Mouse (Mus musculus) forebrain, embryonic 14.5 days (tissue): Measurements from ENCODE around the gene Prokr2. TPM values are rescaled to one million over a fixed set of nuclear protein-coding genes. Genes with fewer than 3 reads are reported as not detected.

Experiments
- ATAC-seq: fragments of 200-750 bp; cut with Nextera tagmentation; 2 replicates; pipeline ENCODE4 v1.8.0; 2017; ENCODE audit warnings: mild to moderate bottlenecking, moderate library complexity
- DNase-seq: peaks from one replicate; pipeline ENCODE4 v3.0.0-alpha.2; 2015; ENCODE audit warnings: low spot score
- H3K27ac ChIP-seq: fragments of 300-500 bp; sonication (generic); 2 replicates; pipeline ENCODE4 v1.5.1; 2014; ENCODE audit warnings: low read depth, mild to moderate bottlenecking, control low read depth, low read length, moderate library complexity
- H3K27me3 ChIP-seq: fragments of 300-500 bp; sonication (generic); replicated peaks from 2 replicates; pipeline ENCODE4 v1.6.1; 2014; ENCODE audit warnings: low read length, control low read depth, mixed read lengths; ENCODE audit not compliant: control insufficient read depth, insufficient read depth
- H3K36me3 ChIP-seq: fragments of 300-500 bp; sonication (generic); 2 replicates; pipeline ENCODE4 v1.6.1; 2014; ENCODE audit warnings: low read length, control low read depth; ENCODE audit not compliant: control insufficient read depth, insufficient read depth
- H3K4me1 ChIP-seq: fragments of 300-500 bp; sonication (generic); 2 replicates; pipeline ENCODE4 v1.6.1; 2014; ENCODE audit warnings: antibody characterized with exemption, low read length, control low read depth; ENCODE audit not compliant: control insufficient read depth, insufficient read depth
- H3K4me2 ChIP-seq: fragments of 300-500 bp; sonication (generic); 2 replicates; pipeline ENCODE4 v1.6.1; 2014; ENCODE audit warnings: mild to moderate bottlenecking, control low read depth, low read length
- H3K4me3 ChIP-seq: fragments of 300-500 bp; sonication (generic); 2 replicates; pipeline ENCODE4 v1.5.1; 2014; ENCODE audit warnings: low read depth, low read length, control low read depth
- H3K9ac ChIP-seq: fragments of 300-500 bp; sonication (generic); 2 replicates; pipeline ENCODE4 v1.6.1; 2014; ENCODE audit warnings: mild to moderate bottlenecking, low read length, control low read depth, moderate library complexity
- H3K9me3 ChIP-seq: fragments of 300-500 bp; sonication (generic); replicated peaks from 2 replicates; pipeline ENCODE4 v1.6.1; 2016; ENCODE audit warnings: low read length, control low read depth, mixed read lengths; ENCODE audit not compliant: control insufficient read depth
- WGBS: fragments of 180-500 bp; shearing (Covaris S2); extraction: QIAGEN DNeasy Blood & Tissue Kit; methylation state at CpG from one replicate; pipeline ENCODE4 v1.1.7; 2014; 5-methylcytosine and 5-hydroxymethylcytosine counted together
- polyA plus RNA-seq: library from polyadenylated mRNA; unstranded; fragments of >200 nt; fragmentation: Nextera tagmentation; extraction: Ambion mirVana; gene quantifications from 2 replicates; pipeline ENCODE4 v1.2.1, GENCODE M21; 2014

Prokr2 gene
- polyA plus RNA-seq, result 6.5 and 8.6 TPM in 2 replicates

DNA sequence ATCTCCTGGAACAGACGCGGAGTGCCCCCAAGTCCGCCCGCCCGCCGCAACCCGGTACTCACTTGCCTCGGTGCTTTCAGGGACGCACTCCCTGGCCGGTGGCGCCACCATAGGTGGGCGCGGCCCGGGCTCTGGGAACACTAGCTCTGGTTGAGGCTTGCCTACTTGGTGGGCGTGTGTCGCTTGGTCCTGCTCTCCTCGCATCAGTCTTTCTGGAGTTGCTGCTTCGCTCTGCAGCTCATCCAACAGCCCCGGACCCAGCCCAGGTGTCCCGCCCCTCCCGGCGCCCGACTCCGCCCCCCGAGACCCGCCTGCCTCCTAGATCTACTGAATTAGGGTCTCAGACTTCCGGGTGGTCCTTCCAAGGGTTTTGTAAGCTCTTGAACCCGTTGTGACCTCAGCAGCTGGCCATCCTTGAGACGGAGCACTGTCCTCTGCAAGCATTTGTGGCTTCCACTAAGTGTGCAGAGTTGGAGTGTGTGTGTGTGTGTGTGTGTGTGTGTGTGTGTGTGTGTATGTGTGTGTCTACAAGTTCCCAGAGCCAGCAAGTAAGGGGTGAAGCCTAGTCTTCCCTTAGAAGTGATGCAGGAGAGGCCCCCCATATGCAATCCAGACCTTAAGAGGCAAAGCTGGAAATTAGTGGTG, at the start of gene Prokr2:
TSS of gene Prokr2 (minus strand) at position 254 of the 645 bp plus-strand sequence.
- H3K4me3 ChIP-seq, result peak within 1 kb of the TSS; percentile 55
- H3K4me1 ChIP-seq, result peaks cover 3% of the 10 kb centered on the region; the same call in 1 of the 2 replicates
- no peaks in the 10 kb centered on the region for H3K36me3 ChIP-seq
- H3K9ac ChIP-seq, result peak within 1 kb of the TSS; percentile 64
- H3K9me3 ChIP-seq, result no peaks in the 10 kb centered on the region
- no peak within 1 kb of the TSS for H3K27ac ChIP-seq
- WGBS, result under 1% methylated on average over 29 of the region's 29 CpGs
- DNase-seq (peak; percentile 44), ATAC-seq (peak; percentile 72)
- H3K27me3 ChIP-seq, result 0 out of 2 replicates have a peak, but pooled peaks cover 6% of the 10 kb centered on the region
- peak within 1 kb of the TSS; percentile 97 for H3K4me2 ChIP-seq

DNA sequence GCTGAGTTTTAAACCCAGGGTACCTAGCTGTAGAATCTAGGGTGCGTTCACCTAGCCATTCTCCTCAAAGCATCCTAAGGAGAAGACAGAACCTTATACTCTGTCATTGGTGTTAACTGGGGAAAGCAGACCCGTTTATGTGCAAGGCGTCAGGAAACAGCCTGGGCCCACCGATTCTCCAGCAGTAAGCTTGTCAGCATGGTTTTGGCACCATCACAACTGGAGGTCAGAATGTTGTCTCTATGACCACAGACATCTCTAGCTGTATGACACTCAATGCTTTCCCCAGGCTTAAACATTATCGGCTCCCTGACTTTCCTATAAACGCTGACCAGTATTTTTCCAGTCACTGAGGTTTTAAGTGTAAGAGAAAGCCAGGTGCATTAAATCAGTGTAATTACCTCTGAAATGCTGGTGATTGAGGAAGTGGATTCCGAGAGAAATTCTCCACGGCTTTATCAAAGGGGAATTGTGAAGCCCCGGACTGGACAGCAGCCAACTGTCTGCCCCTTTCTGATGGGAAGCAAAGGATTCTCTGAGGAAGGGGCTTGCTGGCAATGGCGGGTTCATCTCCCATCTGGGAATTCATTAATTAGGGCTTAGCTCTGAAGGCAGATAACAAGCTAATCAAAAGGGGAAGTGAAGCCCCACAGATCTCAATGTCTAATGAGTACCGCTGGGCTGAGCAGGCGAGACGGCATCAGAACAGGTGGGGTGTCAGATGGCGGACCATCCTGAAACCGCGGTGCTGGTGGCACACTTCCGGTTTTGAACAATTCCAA, 42.1 kb upstream of the Prokr2 start:
- 29% methylated on average over 17 of the region's 17 CpGs for WGBS

DNA sequence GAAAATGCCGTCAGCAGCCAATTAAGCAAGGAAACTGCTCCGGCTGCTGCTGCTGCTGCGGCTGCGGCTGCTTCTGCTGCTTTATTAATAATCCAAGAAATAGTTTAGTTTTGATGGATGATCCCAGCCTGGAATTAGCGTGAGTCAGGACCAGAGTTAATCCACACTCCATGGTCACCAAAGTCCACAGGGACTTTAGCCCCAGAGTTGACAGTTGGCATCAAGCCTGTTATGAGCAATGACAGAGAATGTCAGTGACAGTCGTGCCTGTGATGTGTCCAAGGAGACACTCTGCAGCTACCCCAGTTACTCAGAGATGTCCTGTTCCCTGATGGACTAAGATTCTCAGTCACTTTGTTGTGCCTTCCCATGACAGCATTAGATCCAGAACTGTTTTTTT, 40.3 kb upstream of the Prokr2 start:
- Histone ChIP-seq H3K36me3 (no peaks in the 10 kb centered on the region), H3K9me3 (no peaks in the 10 kb centered on the region), H3K4me3 (no peak overlapping the region), H3K9ac (no peak overlapping the region), H3K27ac (no peak overlapping the region), H3K4me1 (peaks cover 12% of the 10 kb centered on the region; the same call in 1 of the 2 replicates), H3K4me2 (no peak overlapping the region), H3K27me3 (no peaks in the 10 kb centered on the region)
- ATAC-seq, result no peak
- no peak for DNase-seq
- WGBS, result 72% methylated on average over 6 of the region's 6 CpGs

More for the DNA sequence above, 42.1 kb upstream of the Prokr2 start:
- H3K27ac ChIP-seq, result peak overlapping the region; percentile 78
- H3K36me3 ChIP-seq, result no peaks in the 10 kb centered on the region
- no peaks in the 10 kb centered on the region for H3K27me3 ChIP-seq
- peak overlapping the region; percentile 34 for H3K4me2 ChIP-seq
- H3K4me3 ChIP-seq, result no peak overlapping the region
- H3K9me3 ChIP-seq, result no peaks in the 10 kb centered on the region
- ATAC-seq (peak; percentile 86), DNase-seq (peak; percentile 89)
- H3K9ac ChIP-seq, result peak overlapping the region; percentile 40; the same call in 1 of the 2 replicates
- H3K4me1 ChIP-seq, result peaks cover 12% of the 10 kb centered on the region; the same call in 1 of the 2 replicates

DNA sequence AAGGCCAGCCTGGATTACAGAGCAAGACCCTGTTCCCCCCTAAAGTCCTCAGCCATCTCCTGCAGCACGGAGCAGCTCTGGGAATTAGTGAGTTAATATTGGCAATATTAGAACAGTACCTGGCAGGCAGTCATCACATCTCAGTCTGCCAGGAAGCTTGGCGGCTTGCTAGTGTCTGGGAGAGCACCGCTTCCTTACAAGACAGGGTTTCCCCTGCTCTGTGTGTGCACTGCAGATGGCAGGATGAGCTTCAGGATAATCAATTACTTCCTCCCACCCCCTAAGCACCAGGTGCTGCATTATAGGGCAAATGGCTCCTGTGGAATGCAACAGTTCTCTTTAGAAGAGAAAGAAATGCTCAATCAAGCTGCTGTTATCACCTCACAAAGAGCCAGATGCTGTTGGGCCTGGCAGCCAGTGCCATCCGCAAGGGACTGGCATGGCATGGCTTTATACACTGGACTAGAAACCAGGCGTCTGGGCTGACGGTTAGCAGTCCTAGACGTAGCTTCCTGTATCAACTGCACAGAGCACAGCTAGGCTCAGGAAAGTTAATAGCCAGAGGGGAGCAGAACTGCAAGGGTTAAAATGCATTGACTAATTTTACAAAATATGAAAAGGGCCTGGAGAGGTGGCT, 38.3 kb upstream of the Prokr2 start:
- Histone ChIP-seq H3K4me2 (no peak overlapping the region), H3K4me1 (peaks cover 12% of the 10 kb centered on the region; the same call in 1 of the 2 replicates), H3K9me3 (no peaks in the 10 kb centered on the region), H3K9ac (no peak overlapping the region), H3K36me3 (no peaks in the 10 kb centered on the region), H3K4me3 (no peak overlapping the region), H3K27ac (no peak overlapping the region), H3K27me3 (no peaks in the 10 kb centered on the region)
- 65% methylated on average over 7 of the region's 7 CpGs for WGBS
- ATAC-seq (peak; percentile 59; the same call in 1 of the 2 replicates), DNase-seq (peak; percentile 76)

DNA sequence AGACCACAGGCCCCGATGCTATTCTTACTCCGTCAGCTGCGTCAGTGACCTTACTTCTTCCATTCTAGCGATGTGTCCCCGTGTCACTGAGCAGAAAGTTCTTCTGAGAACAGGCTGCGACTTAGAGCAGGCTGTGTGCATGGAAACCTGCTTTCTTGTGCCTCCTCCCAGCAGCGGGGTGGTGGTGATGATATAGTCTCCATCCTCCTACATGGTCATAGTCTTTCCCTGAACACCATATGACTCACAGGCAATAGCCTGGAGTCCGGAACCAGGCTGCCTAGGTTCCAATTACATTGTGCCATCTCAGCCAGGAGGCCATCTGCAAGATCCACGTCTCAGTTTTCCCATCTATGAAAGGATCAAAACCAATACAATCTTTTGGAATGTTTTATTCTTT, 37.6 kb upstream of the Prokr2 start:
- Histone ChIP-seq H3K4me3 (no peak overlapping the region), H3K4me1 (peaks cover 10% of the 10 kb centered on the region; the same call in 1 of the 2 replicates), H3K4me2 (no peak overlapping the region), H3K9me3 (no peaks in the 10 kb centered on the region), H3K27me3 (no peaks in the 10 kb centered on the region), H3K9ac (no peak overlapping the region), H3K27ac (no peak overlapping the region), H3K36me3 (no peaks in the 10 kb centered on the region)
- ATAC-seq (no peak), DNase-seq (no peak)
- 89% methylated on average over 9 of the region's 9 CpGs for WGBS

DNA sequence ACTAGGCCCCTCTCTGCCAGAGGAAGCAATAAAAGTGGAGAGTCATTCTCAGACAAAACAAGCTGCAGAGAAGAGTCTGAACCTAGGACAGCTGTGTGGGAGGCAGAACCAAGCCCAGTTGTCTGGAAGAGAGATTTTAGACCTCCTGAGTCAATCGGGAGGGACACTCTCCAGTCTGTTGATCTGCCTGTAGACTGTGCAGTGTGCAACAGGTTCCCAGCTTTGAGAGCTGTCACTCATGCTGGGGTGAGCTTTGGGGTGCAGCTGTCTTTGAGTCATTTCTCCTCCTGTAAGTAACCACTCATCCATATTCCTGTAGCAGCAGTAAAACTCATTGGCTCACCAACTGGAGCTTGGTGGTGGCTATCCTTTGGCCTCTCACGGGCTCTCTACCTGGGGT, 33.2 kb upstream of the Prokr2 start:
- H3K27me3 ChIP-seq, result no peaks in the 10 kb centered on the region
- no peaks in the 10 kb centered on the region for H3K36me3 ChIP-seq
- H3K4me1 ChIP-seq, result no peaks in the 10 kb centered on the region
- no peak overlapping the region for H3K4me2 ChIP-seq
- DNase-seq (no peak), ATAC-seq (no peak)
- WGBS, result 82% methylated on average over 2 of the region's 2 CpGs
- no peak overlapping the region for H3K4me3 ChIP-seq
- no peaks in the 10 kb centered on the region for H3K9me3 ChIP-seq
- no peak overlapping the region for H3K9ac ChIP-seq
- H3K27ac ChIP-seq, result no peak overlapping the region

DNA sequence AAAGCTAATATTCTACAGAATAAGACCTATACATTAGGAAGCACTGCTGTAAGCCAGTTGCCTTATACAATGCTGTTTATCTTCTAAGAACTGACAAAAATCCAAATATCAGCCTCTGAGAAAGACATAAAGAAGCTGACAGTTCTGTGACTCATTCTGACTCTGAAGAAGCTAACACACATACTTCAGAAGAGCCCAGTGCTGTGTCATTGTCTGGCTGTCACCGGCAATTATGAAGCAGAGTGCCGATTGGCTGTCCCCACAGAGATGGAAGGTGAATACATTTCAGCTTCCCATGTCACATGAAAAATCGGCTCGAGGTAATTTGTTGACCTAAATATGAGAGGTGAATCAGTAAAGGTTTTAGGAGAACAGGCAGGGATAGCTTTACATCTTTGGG, 24.9 kb upstream of the Prokr2 start:
- Histone ChIP-seq H3K27me3 (no peaks in the 10 kb centered on the region), H3K4me2 (no peak overlapping the region), H3K27ac (no peak overlapping the region), H3K36me3 (no peaks in the 10 kb centered on the region), H3K9ac (no peak overlapping the region), H3K4me3 (no peak overlapping the region), H3K4me1 (no peaks in the 10 kb centered on the region), H3K9me3 (no peaks in the 10 kb centered on the region)
- WGBS, result 94% methylated on average over 4 of the region's 4 CpGs
- no peak for ATAC-seq
- no peak for DNase-seq

DNA sequence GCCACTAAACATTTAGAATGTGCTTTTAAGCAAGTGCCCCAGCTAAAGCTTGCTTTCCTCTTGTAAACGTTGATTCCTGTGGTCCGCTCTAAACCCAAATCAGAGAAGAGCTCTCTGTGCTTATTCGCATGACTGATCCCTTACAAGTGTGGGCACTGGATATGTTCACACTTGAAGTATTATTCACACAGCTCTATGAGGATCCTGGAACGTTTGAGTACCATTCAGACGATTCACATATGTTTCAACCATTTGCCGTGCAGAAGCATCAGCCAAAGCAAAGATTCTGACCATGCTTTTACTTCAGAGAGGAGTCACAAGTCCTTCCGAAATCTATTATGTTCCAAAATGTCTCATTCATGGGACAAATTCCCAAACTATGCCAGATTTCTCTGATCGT, 12.9 kb upstream of the Prokr2 start:
- H3K4me3 ChIP-seq, result no peak overlapping the region
- WGBS, result 83% methylated on average over 8 of the region's 8 CpGs
- DNase-seq (no peak), ATAC-seq (no peak)
- H3K27me3 ChIP-seq, result no peaks in the 10 kb centered on the region
- no peaks in the 10 kb centered on the region for H3K36me3 ChIP-seq
- no peaks in the 10 kb centered on the region for H3K4me1 ChIP-seq
- no peak overlapping the region for H3K4me2 ChIP-seq
- H3K9ac ChIP-seq, result no peak overlapping the region
- H3K9me3 ChIP-seq, result peaks cover 9% of the 10 kb centered on the region; the same call in 1 of the 2 replicates
- no peak overlapping the region for H3K27ac ChIP-seq
